Comparison of ENCODE assay signal across 8 mouse cellular contexts in genomic region chr1:111754263-111754857, GRCm38 (mm10).
DNase-seq lines count a peak whose midpoint lies in the region; ATAC-seq and TF ChIP-seq lines count a peak whose summit lies in the region.

No protein-coding gene starts in this region.

- peak; percentile 82 for ATAC-seq in frontal cortex, adult (ENCODE audit: low TSS enrichment)
- no peak for ATAC-seq in megakaryocyte, adult 5-6 weeks (ENCODE audit: poor library complexity, severe bottlenecking)
- 0 out of 2 replicates have a peak, but pooled peaks have one; percentile 52 for ATAC-seq in limb, embryonic 15.5 days (ENCODE audit: insufficient number of reproducible peaks, low FRiP score, low TSS enrichment, low read depth)
- ATAC-seq in stomach, postnatal 0 days (ENCODE audit: low FRiP score, low TSS enrichment) = no peak

- 6% methylated on average over 16 of the region's 20 CpGs for WGBS in limb, embryonic 15.5 days
- WGBS in stomach, postnatal 0 days = 12% methylated on average over 12 of the region's 20 CpGs

- no peak overlapping the region for H3K9ac ChIP-seq in limb, embryonic 15.5 days
- no peak overlapping the region for H3K9ac ChIP-seq in stomach, postnatal 0 days (ENCODE audit: low read length)

- TF ChIP-seq EP300 in stomach, postnatal 0 days (optimal IDR thresholded peaks at IDR 0.05) = no peak

- H3K4me1 ChIP-seq in megakaryocyte, embryonic 14.5 days = no peaks in the 10 kb centered on the region
- peaks cover 2% of the 10 kb centered on the region; the same call in 1 of the 2 replicates for H3K4me1 ChIP-seq in limb, embryonic 15.5 days
- H3K4me1 ChIP-seq in stomach, postnatal 0 days (replicated peaks; ENCODE audit: control insufficient read depth, insufficient read depth) = no peaks in the 10 kb centered on the region

- no peaks in the 10 kb centered on the region for H3K9me3 ChIP-seq in megakaryocyte, embryonic 14.5 days
- no peaks in the 10 kb centered on the region for H3K9me3 ChIP-seq in limb, embryonic 15.5 days
- H3K9me3 ChIP-seq in stomach, postnatal 0 days (ENCODE audit: control insufficient read depth, low read length) = no peaks in the 10 kb centered on the region

- no peak for TF ChIP-seq CTCF in stomach, postnatal 0 days (IDR thresholded peaks at IDR 0.05; ENCODE audit: low read depth)

- peak overlapping the region; percentile 34; the same call in 1 of the 2 replicates for H3K4me2 ChIP-seq in limb, embryonic 15.5 days
- H3K4me2 ChIP-seq in stomach, postnatal 0 days (replicated peaks; ENCODE audit: low read depth) = no peak overlapping the region; the same call in 1 of the 2 replicates

- DNase-seq in frontal cortex, adult 2 months (ENCODE audit: extremely low spot score in 1 of 2, low spot score in 1 of 2) = no peak
- peak; percentile 13 for DNase-seq in stomach, postnatal 0 days (ENCODE audit: low spot score)
- DNase-seq in urinary bladder, postnatal 36 days (ENCODE audit: low spot score in 2 of 2) = no peak
- no peak for DNase-seq in right cerebral cortex, adult 18-20 months

- no peaks in the 10 kb centered on the region for H3K36me3 ChIP-seq in megakaryocyte, embryonic 14.5 days (replicated peaks; ENCODE audit: low read length)
- no peaks in the 10 kb centered on the region for H3K36me3 ChIP-seq in limb, embryonic 15.5 days
- H3K36me3 ChIP-seq in stomach, postnatal 0 days (ENCODE audit: control insufficient read depth, insufficient read depth, low read length) = no peaks in the 10 kb centered on the region

- H3K27me3 ChIP-seq in megakaryocyte, embryonic 14.5 days (replicated peaks) = no peaks in the 10 kb centered on the region
- no peaks in the 10 kb centered on the region for H3K27me3 ChIP-seq in limb, embryonic 15.5 days
- H3K27me3 ChIP-seq in stomach, postnatal 0 days (ENCODE audit: control insufficient read depth, insufficient read depth, low read length) = no peaks in the 10 kb centered on the region

- H3K4me3 ChIP-seq in megakaryocyte, embryonic 14.5 days (replicated peaks) = peak overlapping the region; percentile 28
- no peak overlapping the region for H3K4me3 ChIP-seq in limb, embryonic 15.5 days
- H3K4me3 ChIP-seq in stomach, postnatal 0 days (ENCODE audit: low read depth, low read length) = no peak overlapping the region

- no peak overlapping the region for H3K27ac ChIP-seq in limb, embryonic 15.5 days
- H3K27ac ChIP-seq in stomach, postnatal 0 days (replicated peaks) = no peak overlapping the region

Comparison
In these comparisons a context has a peak if more than half of its experiments do, and no peak if none do; other contexts are left out.
1. ATAC-seq: peak in frontal cortex, adult (single experiment) and limb, embryonic 15.5 days (single experiment); none in megakaryocyte, adult 5-6 weeks (single experiment) and stomach, postnatal 0 days (single experiment).